8 mouse cellular contexts compared by ENCODE assay signal in genomic region chr7:127208553-127209438, GRCm38 (mm10). TPM values are rescaled to one million over a fixed set of nuclear protein-coding genes. Genes with fewer than 3 reads are reported as not detected.
DNase-seq lines count a peak whose midpoint lies in the region; ATAC-seq and TF ChIP-seq lines count a peak whose summit lies in the region.

Gene Mylpf, plus strand, starts transcription at chr7:127208890.

- TF ChIP-seq CTCF in kidney, postnatal 0 days (IDR thresholded peaks at IDR 0.05; ENCODE audit: low read depth): peak; percentile 77

- H3K4me2 ChIP-seq in heart, embryonic 12.5 days: peak within 1 kb of the TSS; percentile 99
- peak within 1 kb of the TSS; percentile 98 for H3K4me2 ChIP-seq in kidney, postnatal 0 days (ENCODE audit: low read length)
- peak within 1 kb of the TSS; percentile 69 for H3K4me2 ChIP-seq in liver, embryonic 11.5 days
- peak within 1 kb of the TSS; percentile 96 for H3K4me2 ChIP-seq in stomach, embryonic 14.5 days (replicated peaks; ENCODE audit: low read depth, low read length)

- H3K9me3 ChIP-seq in heart, embryonic 12.5 days (replicated peaks): no peaks in the 10 kb centered on the region
- H3K9me3 ChIP-seq in kidney, postnatal 0 days (replicated peaks; ENCODE audit: low read length): no peaks in the 10 kb centered on the region
- no peaks in the 10 kb centered on the region for H3K9me3 ChIP-seq in liver, embryonic 11.5 days (ENCODE audit: control insufficient read depth, low read length)
- no peaks in the 10 kb centered on the region for H3K9me3 ChIP-seq in stomach, embryonic 14.5 days (ENCODE audit: control insufficient read depth, low read depth, low read length)

- H3K4me3 ChIP-seq in heart, embryonic 12.5 days: peak within 1 kb of the TSS; percentile 98
- peak within 1 kb of the TSS; percentile 93 for H3K4me3 ChIP-seq in kidney, postnatal 0 days (replicated peaks; ENCODE audit: low read depth, low read length)
- peak within 1 kb of the TSS; percentile 87 for H3K4me3 ChIP-seq in liver, embryonic 11.5 days (ENCODE audit: low read depth, low read length)
- H3K4me3 ChIP-seq in stomach, embryonic 14.5 days (ENCODE audit: low read depth, low read length): peak within 1 kb of the TSS; percentile 76

- H3K36me3 ChIP-seq in heart, embryonic 12.5 days: peaks cover 11% of the 10 kb centered on the region
- H3K36me3 ChIP-seq in kidney, postnatal 0 days (ENCODE audit: insufficient read depth, low read length): 0 out of 2 replicates have a peak, but pooled peaks cover 5% of the 10 kb centered on the region
- H3K36me3 ChIP-seq in liver, embryonic 11.5 days (ENCODE audit: control insufficient read depth, insufficient read depth, low read length): peaks cover 6% of the 10 kb centered on the region
- peaks cover 6% of the 10 kb centered on the region for H3K36me3 ChIP-seq in stomach, embryonic 14.5 days (ENCODE audit: control insufficient read depth, insufficient read depth, low read length)

- peak; percentile 99 for DNase-seq in CD4-positive helper T cell, adult 2 months (ENCODE audit: low read depth, low spot score)
- peak; percentile 99 for DNase-seq in brain, embryonic 18.5 days (ENCODE audit: low read depth, low spot score)
- peak; percentile 100 for DNase-seq in kidney, postnatal 0 days (ENCODE audit: low spot score)
- peak; percentile 88 for DNase-seq in liver, embryonic 11.5 days (ENCODE audit: low spot score)
- peak; percentile 97 for DNase-seq in naive thymus-derived CD4-positive, alpha-beta T cell, adult 2 months (ENCODE audit: low read depth)

- ATAC-seq in erythroid progenitor cell, adult 5-6 weeks (replicated peaks; ENCODE audit: low FRiP score, poor library complexity, severe bottlenecking): peak; percentile 81
- ATAC-seq in heart, embryonic 12.5 days (ENCODE audit: insufficient number of reproducible peaks, low FRiP score): peak; percentile 92
- peak; percentile 95 for ATAC-seq in kidney, postnatal 0 days (replicated peaks; ENCODE audit: low FRiP score, low read depth)
- peak; percentile 88 for ATAC-seq in liver, embryonic 11.5 days (replicated peaks; ENCODE audit: low FRiP score)
- ATAC-seq in stomach, embryonic 14.5 days (ENCODE audit: insufficient number of reproducible peaks, insufficient read depth, low FRiP score, low read depth): peak; percentile 95

- H3K9ac ChIP-seq in heart, embryonic 12.5 days: peak within 1 kb of the TSS; percentile 99
- H3K9ac ChIP-seq in kidney, postnatal 0 days (ENCODE audit: low read depth, low read length): peak within 1 kb of the TSS; percentile 92
- H3K9ac ChIP-seq in liver, embryonic 11.5 days (ENCODE audit: low read depth, low read length): peak within 1 kb of the TSS; percentile 96
- peak within 1 kb of the TSS; percentile 89 for H3K9ac ChIP-seq in stomach, embryonic 14.5 days (replicated peaks; ENCODE audit: low read depth, low read length)

- WGBS in heart, embryonic 12.5 days: under 1% methylated on average over 43 of the region's 44 CpGs
- under 1% methylated on average over 38 of the region's 44 CpGs for WGBS in kidney, postnatal 0 days
- under 1% methylated on average over 44 of the region's 44 CpGs for WGBS in liver, embryonic 11.5 days
- WGBS in stomach, embryonic 14.5 days: under 1% methylated on average over 34 of the region's 44 CpGs

- peaks cover 38% of the 10 kb centered on the region for H3K4me1 ChIP-seq in heart, embryonic 12.5 days (replicated peaks)
- H3K4me1 ChIP-seq in kidney, postnatal 0 days (replicated peaks; ENCODE audit: insufficient read depth, low read length): peaks cover 16% of the 10 kb centered on the region; the same call in 1 of the 2 replicates
- peaks cover 20% of the 10 kb centered on the region for H3K4me1 ChIP-seq in liver, embryonic 11.5 days (replicated peaks; ENCODE audit: control insufficient read depth, insufficient read depth, low read length)
- peaks cover 12% of the 10 kb centered on the region for H3K4me1 ChIP-seq in stomach, embryonic 14.5 days (ENCODE audit: control insufficient read depth, insufficient read depth, low read length)

- no peaks in the 10 kb centered on the region for H3K27me3 ChIP-seq in heart, embryonic 12.5 days (replicated peaks)
- no peaks in the 10 kb centered on the region for H3K27me3 ChIP-seq in kidney, postnatal 0 days (ENCODE audit: insufficient read depth, low read length)
- no peaks in the 10 kb centered on the region; the same call in 1 of the 2 replicates for H3K27me3 ChIP-seq in liver, embryonic 11.5 days (replicated peaks; ENCODE audit: control insufficient read depth, insufficient read depth, low read length)
- H3K27me3 ChIP-seq in stomach, embryonic 14.5 days (ENCODE audit: control insufficient read depth, insufficient read depth, low read length): no peaks in the 10 kb centered on the region

- peak within 1 kb of the TSS; percentile 92 for H3K27ac ChIP-seq in heart, embryonic 12.5 days (ENCODE audit: poor library complexity, severe bottlenecking)
- peak within 1 kb of the TSS; percentile 91 for H3K27ac ChIP-seq in kidney, postnatal 0 days
- peak within 1 kb of the TSS; percentile 94 for H3K27ac ChIP-seq in liver, embryonic 11.5 days (ENCODE audit: low read depth, low read length)
- H3K27ac ChIP-seq in stomach, embryonic 14.5 days (ENCODE audit: low read length): peak within 1 kb of the TSS; percentile 79

RNA-seq across cellular contexts. Expression of gene Mylpf, which starts in this region (rescaled TPM):
- total RNA-seq in erythroid progenitor cell, adult 5-6 weeks (2015; ENCODE audit: low replicate concordance): 24.3 and 28.1 TPM in 2 replicates
- total RNA-seq in erythroid progenitor cell, adult 5-6 weeks (2017; ENCODE audit: low replicate concordance): 25.7 and 48.9 TPM in 2 replicates
- 17.8 and 20.0 TPM in 2 replicates for polyA plus RNA-seq in heart, embryonic 12.5 days (2016; fragmentation: Nextera tagmentation; extraction: Ambion mirVana)
- 2.9 and 4.7 TPM in 2 replicates for polyA plus RNA-seq in kidney, postnatal 0 days (2015; fragmentation: Nextera tagmentation; extraction: Ambion mirVana)
- 31.5 and 33.6 TPM in 2 replicates for polyA plus RNA-seq in liver, embryonic 11.5 days (2014; fragmentation: Nextera tagmentation; extraction: Ambion mirVana)
- 9.7 TPM in 2 replicates for polyA plus RNA-seq in stomach, embryonic 14.5 days (2014; fragmentation: Nextera tagmentation; extraction: Ambion mirVana)

Comparison
In these comparisons a context has a peak if more than half of its experiments do, and no peak if none do; other contexts are left out.
1. Peak in every context shown above with its lines: DNase-seq, ATAC-seq, H3K4me3 ChIP-seq and H3K27ac ChIP-seq.